Mouse (Mus musculus): ENCODE measurements around the gene 4930402H24Rik. TPM values are rescaled to one million over a fixed set of nuclear protein-coding genes. Genes with fewer than 3 reads are reported as not detected.
"Not testable (repeated sequence)": the region's sequence is repeated elsewhere in the genome, so short reads cannot be mapped to it uniquely, and the experiment has no call there.

The 4930402H24Rik gene
- total RNA-seq, 2 experiments from 2014 or later, result 69.4 to 76.6 TPM

- no peak for DNase-seq (ENCODE audit: low spot score in 2 of 2)
Measured at GRCm38 (mm10) chr2:130862091-130862490, 44.1 kb downstream of the 4930402H24Rik start.

DNA sequence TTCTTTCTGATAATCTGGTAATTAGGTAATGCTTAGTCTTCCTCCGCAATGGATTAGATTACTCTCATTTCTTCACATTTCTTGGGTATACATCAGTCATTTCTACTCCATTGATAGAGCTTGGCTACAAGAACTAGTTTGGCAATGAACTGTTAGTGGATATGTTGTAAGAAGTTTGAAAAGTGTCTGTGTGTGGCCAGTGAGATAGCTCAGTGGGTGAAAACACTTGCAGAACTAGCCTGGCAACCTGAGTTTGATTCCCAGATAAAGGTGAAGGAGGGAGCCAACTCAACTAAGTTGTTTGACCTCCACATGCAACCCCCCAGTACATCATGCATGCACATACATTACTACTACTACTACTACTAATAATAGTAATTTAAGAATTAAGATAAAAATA, 53.2 kb downstream of the 4930402H24Rik start:
- no peak for DNase-seq (ENCODE audit: low spot score in 2 of 2)

DNA sequence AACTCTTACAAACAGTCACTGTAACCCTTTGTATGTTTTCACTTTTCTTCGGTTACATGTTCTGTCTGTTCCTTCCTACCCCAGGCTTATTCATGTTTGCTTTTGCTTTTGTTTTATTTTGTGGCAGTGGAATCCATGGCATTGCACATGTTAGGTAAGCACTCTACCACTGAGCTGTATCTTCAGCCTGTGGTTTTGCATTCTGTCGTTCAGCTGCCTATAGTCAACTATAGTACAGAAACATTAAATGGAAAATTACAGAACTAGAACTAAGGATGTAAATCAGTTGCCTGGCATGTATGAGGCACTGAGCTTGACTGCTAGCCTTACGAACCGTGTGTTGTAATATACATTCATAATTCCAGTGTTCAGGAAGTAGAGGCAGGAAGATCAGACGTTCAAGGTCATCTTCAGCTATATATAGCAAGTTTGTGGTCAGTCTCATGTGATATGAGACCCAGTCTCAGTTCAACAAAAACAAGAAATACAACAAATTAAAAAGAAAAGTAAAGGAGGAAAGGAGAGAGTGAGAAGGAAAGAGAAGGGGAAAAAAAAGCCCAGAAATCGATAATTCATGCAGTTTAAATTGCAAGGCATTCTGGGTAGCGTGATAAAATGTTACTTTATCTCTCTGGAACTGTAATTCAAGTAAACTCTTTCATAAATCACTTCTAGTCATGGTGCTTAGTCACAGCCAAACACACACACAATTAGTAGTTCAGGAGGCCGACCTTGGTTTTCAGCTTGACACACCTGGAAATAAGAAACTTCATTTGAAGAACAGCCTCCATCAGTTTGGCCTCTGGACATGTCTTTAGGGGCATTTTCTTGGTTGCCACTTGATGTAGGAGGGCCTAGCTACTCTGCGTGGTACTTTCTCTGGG, 54.6 kb downstream of the 4930402H24Rik start:
- DNase-seq (ENCODE audit: low spot score in 2 of 2), result no peak

GRCm38 (mm10) chr2:130849688-130850087, 56.5 kb downstream of the 4930402H24Rik start:
- DNase-seq (ENCODE audit: low spot score in 2 of 2), result no peak

- no peak for DNase-seq (ENCODE audit: low spot score in 2 of 2)
Measured at GRCm38 (mm10) chr2:130848313-130848712, 57.9 kb downstream of the 4930402H24Rik start.

- DNase-seq (ENCODE audit: low spot score in 2 of 2), result no peak
Measured at GRCm38 (mm10) chr2:130843623-130844022, 62.6 kb downstream of the 4930402H24Rik start.

- DNase-seq (ENCODE audit: low spot score in 2 of 2), result peak; percentile 80 to 96
Measured at GRCm38 (mm10) chr2:130840846-130841245, 65.4 kb downstream of the 4930402H24Rik start.

- peak; percentile 66 to 80 for DNase-seq (ENCODE audit: low spot score in 2 of 2)
Measured at GRCm38 (mm10) chr2:130839874-130840661, 66.1 kb downstream of the 4930402H24Rik start.

DNA sequence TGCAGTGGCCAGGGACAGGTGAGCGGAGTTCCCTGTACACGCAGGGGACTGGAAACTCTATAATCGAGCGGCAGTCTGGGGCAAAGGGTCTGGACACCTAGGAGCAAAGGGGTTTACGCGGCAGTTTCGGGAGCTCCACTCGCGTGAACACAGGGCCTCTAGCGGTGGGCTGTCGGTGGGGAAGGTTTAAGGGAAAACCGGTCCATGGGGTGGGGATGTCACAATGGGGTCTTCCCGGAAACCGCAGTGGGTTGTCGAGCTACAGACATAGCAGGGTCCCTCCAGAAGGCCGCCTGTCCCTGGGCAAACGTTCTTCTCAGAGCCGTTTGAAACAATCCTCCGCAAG, 66.7 kb downstream of the 4930402H24Rik start:
- DNase-seq (ENCODE audit: low spot score in 2 of 2), result peak in 1 of 2 experiments; percentile 58

DNA sequence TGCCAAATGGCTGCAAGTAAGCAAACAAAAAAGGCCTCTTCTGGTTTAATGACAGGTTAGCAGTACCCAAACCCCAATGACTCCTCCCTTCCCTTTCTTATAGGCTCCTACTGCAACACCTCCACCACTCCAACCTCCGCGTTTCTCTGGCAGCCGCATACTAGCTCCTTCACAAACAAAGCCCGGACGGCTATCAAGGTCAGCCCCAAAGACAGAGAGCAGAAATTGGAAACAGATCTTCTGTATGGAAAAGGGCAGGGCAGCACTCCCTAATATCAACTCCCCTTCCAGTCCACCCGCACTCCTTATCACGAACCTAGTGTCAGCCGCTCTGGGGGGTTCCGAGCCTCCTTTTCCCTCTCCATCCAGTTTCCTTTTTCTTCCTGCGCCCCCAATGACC, 67.1 kb downstream of the 4930402H24Rik start:
- DNase-seq (ENCODE audit: low spot score in 2 of 2), result peak in 1 of 2 experiments; percentile 34

- DNase-seq (ENCODE audit: low spot score in 2 of 2), result no peak
Measured at GRCm38 (mm10) chr2:130838131-130838530, 68.1 kb downstream of the 4930402H24Rik start.

GRCm38 (mm10) chr2:130833699-130834098, 72.5 kb downstream of the 4930402H24Rik start:
- no peak for DNase-seq (ENCODE audit: low spot score in 2 of 2)

DNA sequence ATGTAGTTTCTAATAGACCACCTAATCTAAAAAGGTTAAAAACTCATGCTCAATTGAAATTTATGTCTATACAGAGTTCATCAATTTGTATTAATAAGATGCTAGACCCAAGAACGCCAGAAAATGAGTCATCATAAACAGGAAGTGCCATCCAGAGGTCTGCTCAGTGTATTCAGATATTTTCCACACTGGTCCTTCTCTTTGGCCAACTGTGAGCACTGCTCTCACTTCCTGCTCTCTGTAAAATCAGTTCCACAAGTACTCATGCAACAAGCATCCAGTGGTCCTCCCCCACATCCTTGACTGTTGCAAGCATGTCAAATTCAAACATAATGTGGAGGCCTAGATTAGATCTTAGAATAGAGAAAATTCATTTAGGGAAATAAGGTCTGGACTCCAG, 73.6 kb downstream of the 4930402H24Rik start:
- no peak for DNase-seq (ENCODE audit: low spot score in 2 of 2)

- no peak for DNase-seq (ENCODE audit: low spot score in 2 of 2)
Measured at GRCm38 (mm10) chr2:130832012-130832411, 74.2 kb downstream of the 4930402H24Rik start.

DNA sequence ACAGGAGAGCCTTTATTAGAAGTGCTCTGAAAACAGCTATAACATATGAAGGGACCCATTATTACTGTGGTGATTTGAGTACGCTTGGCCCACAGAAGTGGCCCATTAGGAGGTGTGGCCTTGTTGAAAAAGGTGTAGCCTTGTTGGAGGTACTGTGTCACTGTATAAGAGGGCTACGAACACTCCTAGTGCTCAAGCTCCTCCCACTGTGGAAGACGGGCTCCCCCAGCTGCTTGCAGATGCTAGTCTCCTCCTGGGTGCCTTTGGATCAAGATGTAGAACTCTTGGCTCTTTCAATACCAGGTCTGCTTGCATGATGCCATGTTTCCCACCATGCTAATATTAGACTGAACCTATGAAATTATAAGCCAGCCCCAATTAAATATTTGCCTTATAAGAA, 76.0 kb downstream of the 4930402H24Rik start:
- DNase-seq (ENCODE audit: low spot score in 2 of 2), result no peak

DNA sequence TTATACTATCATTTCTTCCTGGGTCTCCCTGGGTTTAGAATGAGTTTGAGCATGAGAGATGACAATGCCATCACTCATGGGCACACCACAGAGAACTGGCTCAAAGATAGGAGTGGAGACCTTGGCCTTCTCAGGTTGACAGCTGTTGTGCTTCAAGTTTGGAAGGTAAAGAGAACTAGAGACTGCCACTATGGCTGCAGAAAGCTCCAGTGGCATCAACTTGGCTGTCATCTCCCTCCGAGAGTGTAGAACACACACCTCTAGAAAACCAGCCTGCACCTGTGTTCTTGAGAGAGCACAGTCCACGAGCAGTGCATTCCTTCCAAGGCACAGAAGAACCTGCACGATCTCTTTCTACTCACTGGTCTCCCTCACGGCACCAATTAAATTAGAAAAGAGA, 76.7 kb downstream of the 4930402H24Rik start:
- no peak for DNase-seq (ENCODE audit: low spot score in 2 of 2)

DNA sequence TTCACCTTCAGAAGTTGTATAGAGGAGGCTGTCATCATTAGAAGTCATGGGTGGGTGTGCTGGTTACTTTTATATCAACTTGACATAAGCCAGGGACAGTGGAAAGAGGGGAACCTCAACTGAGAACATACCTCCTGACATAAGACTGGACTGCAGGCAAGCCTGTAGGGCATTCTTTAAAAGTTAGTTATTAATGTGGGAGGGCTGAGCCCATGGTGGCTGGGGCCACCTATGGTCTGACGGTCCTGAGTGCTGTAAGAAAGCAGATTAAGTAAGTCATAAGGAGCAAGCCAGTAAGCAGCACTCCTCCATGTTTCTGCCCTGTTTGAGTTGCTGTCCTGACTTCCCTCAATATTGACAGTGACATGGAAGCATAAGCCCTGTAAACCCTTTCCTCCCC, 77.5 kb downstream of the 4930402H24Rik start:
- no peak for DNase-seq (ENCODE audit: low spot score in 2 of 2)

- not testable (repeated sequence) for DNase-seq (ENCODE audit: low spot score in 2 of 2)
Measured at GRCm38 (mm10) chr2:130828066-130828465, 78.1 kb downstream of the 4930402H24Rik start.

GRCm38 (mm10) chr2:130827410-130827809, 78.8 kb downstream of the 4930402H24Rik start:
- DNase-seq (ENCODE audit: low spot score in 2 of 2), result peak; percentile 39 to 63

DNA sequence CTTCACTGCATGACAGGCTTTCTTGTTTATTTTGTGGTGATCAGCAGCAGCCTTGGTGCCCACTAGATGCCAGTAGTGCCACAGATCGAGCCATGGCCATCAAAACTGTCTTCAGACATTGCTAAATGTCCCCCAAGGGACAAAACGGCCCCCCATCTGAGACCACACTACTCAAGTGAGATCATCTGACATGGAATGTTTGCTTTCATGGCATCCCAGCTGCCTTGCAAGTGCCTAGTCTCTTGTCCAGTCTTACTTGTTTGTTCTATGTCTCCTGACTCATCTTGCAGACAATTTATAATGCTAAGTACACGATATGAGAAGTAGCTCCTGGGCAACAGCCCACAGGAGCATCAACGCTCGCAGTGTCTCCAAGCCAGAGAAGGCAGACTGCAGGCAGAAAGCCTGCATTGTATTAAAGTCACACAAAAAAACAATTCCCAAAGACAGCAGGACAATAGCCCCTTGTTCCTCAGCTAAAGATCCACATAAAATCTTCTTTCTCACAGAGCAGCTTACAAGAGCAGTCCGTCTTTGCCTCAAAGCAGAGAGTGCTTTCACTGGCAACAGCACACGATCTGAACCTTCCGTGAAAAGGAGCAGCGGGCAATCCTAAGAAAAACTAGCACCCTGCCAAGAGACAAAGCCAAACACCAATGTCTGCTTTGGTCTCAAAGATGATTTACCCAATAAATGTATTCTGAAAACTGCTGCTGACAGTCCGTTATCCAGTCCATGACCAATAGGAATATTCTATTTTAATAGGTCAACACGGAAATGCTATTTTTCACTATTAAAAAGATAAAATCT, 87.2 kb downstream of the 4930402H24Rik start:
- peak; percentile 45 to 64 for DNase-seq (ENCODE audit: low spot score in 2 of 2)

DNA sequence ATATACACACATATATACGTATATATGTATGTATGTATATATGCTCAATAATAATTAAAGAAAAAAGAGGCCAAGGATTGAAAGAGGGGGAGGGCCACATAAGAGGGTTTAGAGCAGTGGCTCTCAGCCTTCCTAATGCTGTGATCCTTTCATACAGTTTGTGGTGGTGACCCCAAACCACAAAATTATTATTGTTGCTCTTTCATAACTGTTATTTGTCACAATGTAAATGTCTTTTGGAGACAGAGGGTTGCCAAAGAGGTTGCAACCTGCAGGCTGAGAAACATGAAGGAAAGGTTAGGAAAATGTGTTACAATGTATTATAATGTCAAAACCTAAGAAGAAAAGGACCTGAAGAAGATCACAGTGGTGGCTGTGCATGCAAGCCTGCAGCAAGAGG, 88.3 kb downstream of the 4930402H24Rik start:
- no peak for DNase-seq (ENCODE audit: low spot score in 2 of 2)

Measured in layer of hippocampus, adult 18-20 months (tissue).